Mouse (Mus musculus) MEL (cell line): Measurements from ENCODE around the gene Ddx17. TPM values are rescaled to one million over a fixed set of nuclear protein-coding genes. Genes with fewer than 3 reads are reported as not detected.

ENCODE experiments used
- DNase-seq: peaks from one replicate; pipeline ENCODE4 v3.0.0; 2011; ENCODE audit warnings: low read depth, low spot score
- H3K27ac ChIP-seq: 2 replicates; pipeline ENCODE4 v1.5.1; 2012; ENCODE audit warnings: low read depth, mild to moderate bottlenecking, control low read depth, low read length, moderate library complexity; ENCODE audit not compliant: control insufficient read depth
- H3K27me3 ChIP-seq, 2 experiments: fragments of 150-350 bp in 1 of 2; sonication (generic) in 1 of 2; 2 replicates each; pipeline ENCODE4 v1.6.1; 2012; ENCODE audit warnings: low read length in 2 of 2, mild to moderate bottlenecking in 2 of 2, improper control_type of control experiment in 1 of 2, moderate library complexity in 1 of 2; ENCODE audit not compliant: insufficient read depth in 2 of 2, control insufficient read depth in 1 of 2
- H3K36me3 ChIP-seq, 2 experiments: 2 replicates each; pipeline ENCODE4 v1.6.1; 2012 to 2014; ENCODE audit warnings: low read length in 2 of 2, improper control_type of control experiment in 1 of 2, inconsistent platforms in 1 of 2, mild to moderate bottlenecking in 1 of 2; ENCODE audit not compliant: insufficient read depth in 2 of 2, control insufficient read depth in 1 of 2
- H3K4me1 ChIP-seq, 2 experiments: fragments of 150-350 bp in 1 of 2; sonication (generic) in 1 of 2; 2 replicates each; pipeline ENCODE4 v1.6.1; 2012; ENCODE audit warnings: low read length in 2 of 2, improper control_type of control experiment in 1 of 2, mild to moderate bottlenecking in 1 of 2; ENCODE audit not compliant: insufficient read depth in 2 of 2, control insufficient read depth in 1 of 2
- H3K4me3 ChIP-seq, 2 experiments: fragments of 150-350 bp in 1 of 2; sonication (generic) in 1 of 2; 2 replicates each; pipeline ENCODE4 v1.5.1; 2012; ENCODE audit warnings: low read depth in 2 of 2, low read length in 2 of 2, mild to moderate bottlenecking in 2 of 2, moderate library complexity in 2 of 2, control low read depth in 1 of 2, improper control_type of control experiment in 1 of 2; ENCODE audit not compliant: control insufficient read depth in 1 of 2, insufficient read depth in 1 of 2
- H3K79me2 ChIP-seq: 2 replicates; pipeline ENCODE4 v1.6.1; 2012; ENCODE audit warnings: mild to moderate bottlenecking, low read length, moderate library complexity; ENCODE audit not compliant: control insufficient read depth, poor library complexity, insufficient read depth
- H3K9ac ChIP-seq: 2 replicates; pipeline ENCODE4 v1.6.1; 2012; ENCODE audit warnings: low read depth, mild to moderate bottlenecking, control low read depth, low read length, moderate library complexity; ENCODE audit not compliant: control insufficient read depth, poor library complexity, severe bottlenecking
- H3K9me3 ChIP-seq: fragments of 150-350 bp; sonication (generic); replicated peaks from 2 replicates; pipeline ENCODE4 v1.6.1; 2012; ENCODE audit warnings: mild to moderate bottlenecking, low read length, improper control_type of control experiment, moderate library complexity; ENCODE audit not compliant: insufficient read depth
- ELF1 ChIP-seq: IDR thresholded peaks from 2 replicates; pipeline ENCODE4 v1.6.1; 2014; ENCODE audit warnings: low read depth, mild to moderate bottlenecking, inconsistent platforms, low read length, improper control_type of control experiment, moderate library complexity
- ETS1 ChIP-seq: IDR thresholded peaks from 2 replicates; pipeline ENCODE4 v1.6.1; 2012; ENCODE audit warnings: low read depth, mild to moderate bottlenecking, inconsistent platforms, low read length, improper control_type of control experiment, moderate library complexity
- GABPA ChIP-seq: IDR thresholded peaks from 2 replicates; pipeline ENCODE4 v1.6.1; 2012; ENCODE audit warnings: low read depth, mild to moderate bottlenecking, inconsistent platforms, low read length, improper control_type of control experiment, moderate library complexity
- MEF2A ChIP-seq: IDR thresholded peaks from 2 replicates; pipeline ENCODE4 v1.6.1; 2014; ENCODE audit warnings: low read depth, mild to moderate bottlenecking, inconsistent platforms, low read length, improper control_type of control experiment; ENCODE audit not compliant: poor library complexity, insufficient replicate concordance, severe bottlenecking; ENCODE audit errors: extremely low read depth
- MXI1 ChIP-seq: IDR thresholded peaks from 2 replicates; pipeline ENCODE4 v1.6.1; 2011; ENCODE audit warnings: mild to moderate bottlenecking, low read depth, low read length, improper control_type of control experiment
- MYB ChIP-seq: IDR thresholded peaks from 2 replicates; pipeline ENCODE4 v1.6.1; 2011; ENCODE audit warnings: mild to moderate bottlenecking, low read depth, low read length, improper control_type of control experiment
- MYC ChIP-seq: IDR thresholded peaks from 2 replicates; pipeline ENCODE4 v1.6.1; 2011; ENCODE audit warnings: low read depth, mild to moderate bottlenecking, low read length, improper control_type of control experiment, moderate library complexity
- NELFE ChIP-seq: IDR thresholded peaks from 2 replicates; pipeline ENCODE4 v1.6.1; 2011; ENCODE audit warnings: low read depth, low read length, improper control_type of control experiment
- NRF1 ChIP-seq: IDR thresholded peaks from 2 replicates; pipeline ENCODE4 v1.6.1; 2014; ENCODE audit warnings: low read depth, mild to moderate bottlenecking, inconsistent platforms, low read length, improper control_type of control experiment, moderate library complexity; ENCODE audit not compliant: poor library complexity, insufficient read depth, severe bottlenecking
- POLR2A ChIP-seq, 2 experiments: IDR thresholded peaks; 2 replicates each; pipeline ENCODE4 v1.6.1; 2011 to 2012; ENCODE audit warnings: low read length in 2 of 2, mild to moderate bottlenecking in 2 of 2, control low read depth in 1 of 2, improper control_type of control experiment in 1 of 2, low read depth in 1 of 2, moderate library complexity in 1 of 2; ENCODE audit not compliant: control insufficient read depth in 1 of 2, insufficient read depth in 1 of 2, poor library complexity in 1 of 2
- RCOR1 ChIP-seq: IDR thresholded peaks from 2 replicates; pipeline ENCODE4 v1.6.1; 2012; ENCODE audit warnings: low read depth, mild to moderate bottlenecking, inconsistent platforms, low read length, improper control_type of control experiment
- SIN3A ChIP-seq: IDR thresholded peaks from 2 replicates; pipeline ENCODE4 v1.6.1; 2012; ENCODE audit warnings: low read length, improper control_type of control experiment, inconsistent platforms
- TBP ChIP-seq: IDR thresholded peaks from 2 replicates; pipeline ENCODE4 v1.8.0; 2011; ENCODE audit warnings: low read depth, low read length, improper control_type of control experiment
- UBTF ChIP-seq: IDR thresholded peaks from 2 replicates; pipeline ENCODE4 v1.6.1; 2012; ENCODE audit warnings: low read depth, mild to moderate bottlenecking, inconsistent platforms, low read length, improper control_type of control experiment, moderate library complexity, borderline replicate concordance; ENCODE audit not compliant: insufficient read depth
- USF1 ChIP-seq: IDR thresholded peaks from 2 replicates; pipeline ENCODE4 v1.6.1; 2014; ENCODE audit warnings: low read depth, mild to moderate bottlenecking, inconsistent platforms, low read length, improper control_type of control experiment, moderate library complexity
- ZMIZ1 ChIP-seq: IDR thresholded peaks from 2 replicates; pipeline ENCODE4 v1.6.1; 2012; ENCODE audit warnings: low read depth, mild to moderate bottlenecking, inconsistent platforms, low read length, improper control_type of control experiment, moderate library complexity
- ZNF384 ChIP-seq: IDR thresholded peaks from 2 replicates; pipeline ENCODE4 v1.6.1; 2012; ENCODE audit warnings: low read depth, mild to moderate bottlenecking, inconsistent platforms, low read length, improper control_type of control experiment
- polyA plus RNA-seq, 2 experiments: library from polyadenylated mRNA; stranded (reverse) in 1 of 2; unstranded in 1 of 2; fragments of >175 nt in 1 of 2; fragments of >200 nt in 1 of 2; gene quantifications; 2 replicates each; pipeline versions ENCODE4 v1.2.1 to v1.2.4; 2012; ENCODE audit warnings: low replicate concordance in 2 of 2, low read depth in 1 of 2; ENCODE audit not compliant: insufficient read length in 2 of 2, insufficient read depth in 1 of 2, missing spikeins in 1 of 2
- total RNA-seq: library from RNA; depleted of rRNA; stranded (reverse); fragments of 300-350 nt; gene quantifications from 2 replicates; pipeline ENCODE4 v1.2.3, GENCODE M21; 2012

Gene Ddx17
- total and polyA plus RNA-seq, 3 experiments: 85.4 to 148 (median 115) TPM

DNA sequence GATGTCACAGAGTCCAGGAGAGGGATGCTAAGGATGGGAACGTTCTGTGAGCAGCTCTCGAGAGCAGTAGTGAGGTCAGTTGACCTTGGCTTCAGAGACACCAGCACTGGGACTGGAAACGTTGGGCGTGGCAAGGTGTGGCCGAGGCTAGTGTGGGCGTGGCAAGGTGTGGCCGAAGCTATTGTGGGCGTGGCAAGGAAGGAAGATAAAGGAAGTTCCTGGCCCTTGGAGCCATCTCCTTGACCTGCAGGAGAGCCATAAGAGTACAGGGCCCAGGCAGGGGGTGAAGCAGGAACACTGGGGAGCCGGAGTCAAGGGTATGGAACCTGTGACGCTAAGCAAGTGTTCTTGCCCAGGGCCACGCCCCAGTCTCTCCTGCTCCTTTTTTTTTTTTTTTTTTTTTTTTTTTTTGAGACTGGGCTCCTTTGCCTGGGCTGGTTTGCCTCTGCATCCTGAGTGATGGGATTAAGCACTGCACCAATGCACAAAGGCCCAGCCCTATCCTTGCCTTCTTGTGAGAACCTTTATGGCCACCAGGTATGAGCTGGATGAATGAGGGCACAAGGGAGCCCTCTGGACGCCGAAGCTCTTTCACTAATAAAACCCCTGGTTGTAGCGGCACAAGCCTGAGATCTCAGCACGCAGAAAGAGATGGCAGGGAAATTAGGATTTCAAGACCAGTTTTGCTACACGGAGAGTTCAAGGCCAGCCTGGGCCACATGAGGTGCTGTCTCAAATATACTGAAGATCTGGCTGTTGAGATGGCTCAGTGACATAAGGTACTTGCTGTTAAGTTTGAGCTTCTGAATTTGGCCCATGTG, 26.9 kb downstream of the Ddx17 start:
- Histone ChIP-seq H3K27ac (no peak overlapping the region), H3K79me2 (no peaks in the 10 kb centered on the region), H3K4me3 (no peak overlapping the region), H3K9me3 (no peaks in the 10 kb centered on the region), H3K4me1 (peaks cover 0 to 23% of the 10 kb centered on the region in 2 experiments; a peak in 3 of 4 replicates), H3K27me3 (no peaks in the 10 kb centered on the region), H3K9ac (no peak overlapping the region), H3K36me3 (peaks cover 0 to 9% of the 10 kb centered on the region in 2 experiments; a peak in 3 of 4 replicates)
- no peak for DNase-seq
- TF ChIP-seq USF1: no peak
- peak; percentile 36; the same call in 1 of the 2 replicates for TF ChIP-seq ZNF384
- no peak for TF ChIP-seq MXI1
- TF ChIP-seq ETS1: no peak
- TF ChIP-seq SIN3A: no peak
- no peak for TF ChIP-seq UBTF
- no peak for TF ChIP-seq TBP

DNA sequence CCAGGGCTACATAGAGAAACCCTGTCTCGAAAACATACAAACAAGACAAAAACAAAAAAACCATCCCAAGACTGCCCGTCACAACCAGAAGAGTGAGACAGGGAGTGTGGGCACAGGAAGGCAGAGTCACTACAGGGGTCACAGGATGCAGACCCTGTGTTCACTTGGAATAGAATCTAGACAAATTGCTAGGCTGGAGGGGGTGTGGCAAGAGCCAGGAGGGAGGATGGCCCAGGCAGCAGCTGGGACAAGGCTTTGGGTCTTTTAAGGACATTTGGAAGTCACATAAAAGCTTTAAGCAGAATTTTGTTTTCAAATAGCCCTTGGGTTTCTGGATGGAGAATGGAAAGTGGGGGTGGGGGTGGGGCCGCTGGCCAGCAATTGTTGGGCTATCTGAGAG, 28.0 kb downstream of the Ddx17 start:
- Histone ChIP-seq H3K36me3 (peaks cover 0 to 9% of the 10 kb centered on the region in 2 experiments; a peak in 3 of 4 replicates), H3K27ac (no peak overlapping the region), H3K4me3 (no peak overlapping the region), H3K9me3 (no peaks in the 10 kb centered on the region), H3K27me3 (no peaks in the 10 kb centered on the region), H3K4me1 (peaks cover 0 to 23% of the 10 kb centered on the region in 2 experiments; a peak in 3 of 4 replicates), H3K9ac (no peak overlapping the region), H3K79me2 (no peaks in the 10 kb centered on the region)
- TF ChIP-seq MYC (no peak), ELF1 (no peak), GABPA (no peak), POLR2A (IDR thresholded peaks at IDR 0.05; ENCODE audit: control insufficient read depth in 1 of 2, insufficient read depth in 1 of 2, low read depth in 1 of 2, low read length in 2 of 2, poor library complexity in 1 of 2) (no peak), ZMIZ1 (no peak), MYB (no peak), NRF1 (no peak), NELFE (no peak), RCOR1 (no peak), MEF2A (no peak)
- no peak for DNase-seq
